Mouse (Mus musculus) embryonic fibroblast, embryonic 13.5 days (primary cell): ENCODE data around the gene Farp1.

Experiments
- CTCF ChIP-seq: IDR thresholded peaks from 2 replicates; pipeline ENCODE4 v1.5.1; 2011; ENCODE audit warnings: mild to moderate bottlenecking, control low read depth, low read length, moderate library complexity, borderline replicate concordance; ENCODE audit not compliant: insufficient read depth
- POLR2A ChIP-seq: IDR thresholded peaks from 2 replicates; pipeline ENCODE4 v1.6.1; 2011; ENCODE audit warnings: low read depth, mild to moderate bottlenecking, control low read depth, low read length, moderate library complexity

GRCm38 (mm10) chr14:121214636-121215257 lies 179.7 kb downstream of the Farp1 start:
- TF ChIP-seq CTCF (no peak), POLR2A (no peak)
